Mouse (Mus musculus): ENCODE results near the gene Abca3. TPM values are rescaled to one million over a fixed set of nuclear protein-coding genes. Genes with fewer than 3 reads are reported as not detected.
A peak's percentile ranks its signal among the peaks of the same experiment; 100 is the strongest.
"Not testable (repeated sequence)": the region's sequence is repeated elsewhere in the genome, so short reads cannot be mapped to it uniquely, and the experiment has no call there.

Gene Abca3
- polyA plus RNA-seq, 1 experiment from 2014 or later = 10.0 TPM

- Histone ChIP-seq H3K4me3 (no peak overlapping the region), H3K27me3 (ENCODE audit: poor library complexity, severe bottlenecking) (no peaks in the 10 kb centered on the region), H3K36me3 (replicated peaks) (peaks cover 34% of the 10 kb centered on the region), H3K27ac (no peak overlapping the region), H3K4me1 (peaks cover 22% of the 10 kb centered on the region), H3K9me3 (no peaks in the 10 kb centered on the region)
- no peak for DNase-seq (ENCODE audit: extremely low spot score, low spot score)
- 88% methylated on average over 2 of the region's 2 CpGs for WGBS
Measured at GRCm38 (mm10) chr17:24453372-24453771, 101.6 kb downstream of the Abca3 start.

DNA sequence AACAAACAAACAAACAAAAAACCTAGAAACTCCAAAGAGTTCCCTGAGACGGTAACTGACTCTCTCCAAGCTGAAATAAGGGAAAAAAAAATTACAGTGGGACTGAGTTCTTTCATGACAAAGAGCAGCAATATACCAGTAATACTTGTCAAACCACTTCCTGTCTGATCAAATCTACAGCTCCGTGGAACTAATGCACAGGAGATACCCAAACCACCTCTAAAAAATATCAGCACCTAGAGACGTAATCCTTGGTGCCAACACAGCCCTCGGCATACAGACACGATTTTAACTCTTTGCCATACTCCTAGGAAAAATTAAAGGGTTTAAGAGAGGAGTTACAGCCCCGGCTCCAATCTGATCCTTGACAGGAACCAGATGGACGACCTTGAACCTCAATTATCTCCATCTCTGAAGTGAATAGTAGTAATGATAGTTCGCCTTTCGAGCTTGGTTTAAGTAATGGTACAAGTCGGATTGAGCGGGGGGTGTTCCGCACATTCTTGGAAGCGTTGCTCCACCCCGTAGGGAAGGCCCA, 102.5 kb downstream of the Abca3 start:
- peaks cover 25% of the 10 kb centered on the region for H3K36me3 ChIP-seq (replicated peaks)
- no peaks in the 10 kb centered on the region for H3K9me3 ChIP-seq
- peak overlapping the region; percentile 78 for H3K4me3 ChIP-seq
- DNase-seq (ENCODE audit: extremely low spot score, low spot score) = no peak
- peaks cover 22% of the 10 kb centered on the region for H3K4me1 ChIP-seq
- no peaks in the 10 kb centered on the region for H3K27me3 ChIP-seq (ENCODE audit: poor library complexity, severe bottlenecking)
- H3K27ac ChIP-seq = peak overlapping the region; percentile 95
- 14% methylated on average over 14 of the region's 14 CpGs for WGBS

GRCm38 (mm10) chr17:24454756-24455522, 103.2 kb downstream of the Abca3 start:
- H3K36me3 ChIP-seq (replicated peaks) = peaks cover 19% of the 10 kb centered on the region
- H3K4me3 ChIP-seq = peak overlapping the region; percentile 78
- WGBS = 0% methylated on average over 67 of the region's 67 CpGs
- peaks cover 22% of the 10 kb centered on the region for H3K4me1 ChIP-seq
- no peaks in the 10 kb centered on the region for H3K27me3 ChIP-seq (ENCODE audit: poor library complexity, severe bottlenecking)
- H3K27ac ChIP-seq = peak overlapping the region; percentile 95
- peak; percentile 100 for DNase-seq (ENCODE audit: extremely low spot score, low spot score)
- H3K9me3 ChIP-seq = no peaks in the 10 kb centered on the region

DNA sequence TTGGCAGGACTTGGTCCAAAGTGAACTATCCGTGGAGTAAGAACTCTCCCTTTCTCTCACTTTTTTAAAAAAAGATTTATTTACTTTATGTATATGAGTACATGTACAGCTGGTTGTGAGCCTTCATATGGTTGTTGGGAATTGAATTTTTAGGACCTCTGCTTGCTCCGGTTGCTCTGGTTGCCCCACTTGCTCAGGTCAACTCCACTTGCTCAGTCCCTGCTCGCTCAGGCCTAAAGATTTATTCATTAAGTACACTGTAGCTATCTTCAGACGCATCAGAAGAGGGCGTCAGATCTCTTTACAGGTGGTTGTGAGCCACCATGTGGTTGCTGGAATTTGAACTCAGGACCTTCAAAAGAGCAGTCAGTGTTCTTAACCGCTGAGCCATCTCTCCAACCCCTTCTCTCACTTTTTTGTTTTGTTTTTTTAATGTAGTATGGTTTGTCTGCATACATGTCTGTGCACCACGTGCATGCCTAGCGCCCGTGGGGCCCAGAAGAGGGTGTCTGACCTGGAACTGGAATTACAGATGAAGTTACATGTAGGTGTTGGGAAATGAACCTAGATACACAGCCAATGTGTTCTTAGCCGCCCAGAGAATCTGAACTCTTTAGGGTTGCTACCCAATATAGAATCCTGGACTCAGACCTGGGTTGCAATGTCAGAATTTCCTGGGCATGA, 103.9 kb downstream of the Abca3 start:
- WGBS = 51% methylated on average over 10 of the region's 10 CpGs
- H3K4me1 ChIP-seq = peaks cover 22% of the 10 kb centered on the region
- H3K9me3 ChIP-seq; H3K27me3 ChIP-seq (ENCODE audit: poor library complexity, severe bottlenecking); DNase-seq (ENCODE audit: extremely low spot score, low spot score): not testable (repeated sequence)
- H3K27ac ChIP-seq = peak overlapping the region; percentile 95
- peak overlapping the region; percentile 78 for H3K4me3 ChIP-seq
- H3K36me3 ChIP-seq (replicated peaks) = peaks cover 11% of the 10 kb centered on the region

Small RNA genes lying within 50 kb of the gene (microRNA-seq; reads per million reads assigned to microRNA genes)
- not detected for gene Gm24427

Other genes starting within 250 kb of the Abca3 start
- gene Pdpk1, start 201.0 kb upstream of the Abca3 start, polyA plus RNA-seq (2016; fragmentation: Nextera tagmentation; extraction: Ambion mirVana) = 32.6 and 34.3 TPM in 2 replicates
- gene Amdhd2, start 188.2 kb upstream of the Abca3 start, polyA plus RNA-seq (2016; fragmentation: Nextera tagmentation; extraction: Ambion mirVana) = 40.2 and 44.7 TPM in 2 replicates
- 419 and 421 TPM in 2 replicates for gene Atp6v0c, start 182.2 kb upstream of the Abca3 start, polyA plus RNA-seq (2016; fragmentation: Nextera tagmentation; extraction: Ambion mirVana)
- gene Tbc1d24, start 146.4 kb upstream of the Abca3 start, polyA plus RNA-seq (2016; fragmentation: Nextera tagmentation; extraction: Ambion mirVana) = 6.8 and 7.5 TPM in 2 replicates
- 2.3 and 2.9 TPM in 2 replicates for gene Ntn3, start 142.4 kb upstream of the Abca3 start, polyA plus RNA-seq (2016; fragmentation: Nextera tagmentation; extraction: Ambion mirVana)
- 22.1 and 22.6 TPM in 2 replicates for gene Tedc2, start 131.1 kb upstream of the Abca3 start, polyA plus RNA-seq (2016; fragmentation: Nextera tagmentation; extraction: Ambion mirVana)
- 126 and 128 TPM in 2 replicates for gene Ccnf, start 100.5 kb upstream of the Abca3 start, polyA plus RNA-seq (2016; fragmentation: Nextera tagmentation; extraction: Ambion mirVana)
- not detected in 2 replicates for gene Abca17, start 882 bp upstream of the Abca3 start, polyA plus RNA-seq (2016; fragmentation: Nextera tagmentation; extraction: Ambion mirVana)
- gene Rnps1, start 62.6 kb downstream of the Abca3 start, polyA plus RNA-seq (2016; fragmentation: Nextera tagmentation; extraction: Ambion mirVana) = 493 and 501 TPM in 2 replicates
- 84.1 and 89.4 TPM in 2 replicates for gene Eci1, start 74.7 kb downstream of the Abca3 start, polyA plus RNA-seq (2016; fragmentation: Nextera tagmentation; extraction: Ambion mirVana)
- 2.3 TPM in 2 replicates for gene Dnase1l2, start 91.2 kb downstream of the Abca3 start, polyA plus RNA-seq (2016; fragmentation: Nextera tagmentation; extraction: Ambion mirVana)
- 32.7 and 35.2 TPM in 2 replicates for gene E4f1, start 118.4 kb downstream of the Abca3 start, polyA plus RNA-seq (2016; fragmentation: Nextera tagmentation; extraction: Ambion mirVana)
- 79.7 and 85.3 TPM in 2 replicates for gene Pgp, start 118.4 kb downstream of the Abca3 start, polyA plus RNA-seq (2016; fragmentation: Nextera tagmentation; extraction: Ambion mirVana)
- gene Bricd5, start 121.9 kb downstream of the Abca3 start, polyA plus RNA-seq (2016; fragmentation: Nextera tagmentation; extraction: Ambion mirVana) = 0.23 and 0.25 TPM in 2 replicates
- 36.8 and 40.0 TPM in 2 replicates for gene Mlst8, start 127.1 kb downstream of the Abca3 start, polyA plus RNA-seq (2016; fragmentation: Nextera tagmentation; extraction: Ambion mirVana)
- 3.8 and 4.3 TPM in 2 replicates for gene Caskin1, start 136.7 kb downstream of the Abca3 start, polyA plus RNA-seq (2016; fragmentation: Nextera tagmentation; extraction: Ambion mirVana)
- 128 and 132 TPM in 2 replicates for gene Traf7, start 176.0 kb downstream of the Abca3 start, polyA plus RNA-seq (2016; fragmentation: Nextera tagmentation; extraction: Ambion mirVana)
- 1.9 and 3.5 TPM in 2 replicates for gene Rab26, start 182.3 kb downstream of the Abca3 start, polyA plus RNA-seq (2016; fragmentation: Nextera tagmentation; extraction: Ambion mirVana)
- 12.9 and 16.3 TPM in 2 replicates for gene Pkd1, start 197.9 kb downstream of the Abca3 start, polyA plus RNA-seq (2016; fragmentation: Nextera tagmentation; extraction: Ambion mirVana)